8 mouse cellular contexts compared by ENCODE assay signal in the genomic region with DNA sequence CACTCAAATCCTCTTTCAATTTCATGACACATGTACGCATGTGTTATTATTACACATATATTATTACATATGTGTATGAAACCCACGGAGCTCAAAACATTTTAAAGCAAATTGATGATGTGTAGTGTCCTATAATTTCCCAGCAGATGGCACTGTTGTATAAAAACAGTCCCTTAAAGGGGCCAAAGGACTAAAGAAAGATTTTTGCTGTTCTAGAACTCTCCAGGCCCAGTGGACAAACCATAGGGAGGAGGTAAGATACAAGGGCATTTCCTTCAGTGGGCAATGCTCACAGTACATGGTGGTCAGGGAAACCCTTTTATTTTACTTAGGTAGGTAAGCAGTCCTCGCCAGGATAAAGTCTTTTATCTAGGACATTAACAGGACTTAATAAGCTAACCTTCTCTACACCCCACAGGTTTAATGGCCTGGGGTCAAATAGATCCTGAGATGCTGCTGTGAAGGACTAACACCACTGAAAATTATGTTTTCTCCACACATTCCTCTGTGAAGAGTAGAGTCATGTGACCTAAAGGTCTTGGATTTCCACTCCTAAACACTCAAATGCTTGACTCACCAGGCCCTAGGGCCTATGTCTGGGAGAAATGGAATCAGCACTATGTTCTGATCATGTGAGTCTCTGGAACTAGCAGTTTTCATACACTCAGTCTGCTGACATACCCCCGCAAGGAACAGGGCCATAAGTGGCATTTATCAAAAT. TPM values are rescaled to one million over a fixed set of nuclear protein-coding genes. Genes with fewer than 3 reads are reported as not detected.
DNase-seq lines count a peak whose midpoint lies in the region; ATAC-seq and TF ChIP-seq lines count a peak whose summit lies in the region.

No protein-coding gene starts in this region.

- TF ChIP-seq CTCF in intestine, postnatal 0 days (IDR thresholded peaks at IDR 0.05; ENCODE audit: low read depth) = peak; percentile 79

- no peaks in the 10 kb centered on the region for H3K4me1 ChIP-seq in neural tube, embryonic 13.5 days (replicated peaks)
- H3K4me1 ChIP-seq in neural tube, embryonic 15.5 days = no peaks in the 10 kb centered on the region
- H3K4me1 ChIP-seq in intestine, postnatal 0 days (replicated peaks; ENCODE audit: control insufficient read depth, insufficient read depth, low read length) = no peaks in the 10 kb centered on the region

- H3K4me2 ChIP-seq in neural tube, embryonic 13.5 days = no peak overlapping the region
- H3K4me2 ChIP-seq in neural tube, embryonic 15.5 days = no peak overlapping the region
- H3K4me2 ChIP-seq in intestine, postnatal 0 days (replicated peaks; ENCODE audit: low read depth) = no peak overlapping the region

- WGBS in neural tube, embryonic 13.5 days = 51% methylated on average over 4 of the region's 4 CpGs
- WGBS in neural tube, embryonic 15.5 days = 52% methylated on average over 4 of the region's 4 CpGs
- WGBS in intestine, postnatal 0 days = 55% methylated on average over 4 of the region's 4 CpGs

- peak; percentile 13 for DNase-seq in cerebellum, adult 9-10 months
- no peak for DNase-seq in cerebellum, adult 11 months
- DNase-seq in retina, postnatal 1 day = peak; percentile 76
- DNase-seq in right cerebral cortex, postnatal 36 days (ENCODE audit: low spot score in 2 of 2) = no peak
- DNase-seq in adrenal gland, adult 2 months = no peak

- no peaks in the 10 kb centered on the region for H3K9me3 ChIP-seq in neural tube, embryonic 13.5 days
- H3K9me3 ChIP-seq in neural tube, embryonic 15.5 days (replicated peaks) = no peaks in the 10 kb centered on the region
- no peaks in the 10 kb centered on the region for H3K9me3 ChIP-seq in intestine, postnatal 0 days (ENCODE audit: control insufficient read depth)

- ATAC-seq in neural tube, embryonic 13.5 days (ENCODE audit: low read depth) = peak; percentile 40; the same call in 1 of the 2 replicates
- no peak; the same call in 1 of the 2 replicates for ATAC-seq in neural tube, embryonic 15.5 days (ENCODE audit: low FRiP score)
- ATAC-seq in intestine, postnatal 0 days = no peak

- no peaks in the 10 kb centered on the region for H3K36me3 ChIP-seq in neural tube, embryonic 13.5 days
- no peaks in the 10 kb centered on the region for H3K36me3 ChIP-seq in neural tube, embryonic 15.5 days
- H3K36me3 ChIP-seq in intestine, postnatal 0 days (ENCODE audit: control insufficient read depth, insufficient read depth) = no peaks in the 10 kb centered on the region

- no peak overlapping the region for H3K4me3 ChIP-seq in neural tube, embryonic 13.5 days
- H3K4me3 ChIP-seq in neural tube, embryonic 15.5 days (replicated peaks) = no peak overlapping the region
- H3K4me3 ChIP-seq in intestine, postnatal 0 days (ENCODE audit: low read depth, low read length) = no peak overlapping the region

- H3K27ac ChIP-seq in neural tube, embryonic 13.5 days (replicated peaks) = no peak overlapping the region
- H3K27ac ChIP-seq in neural tube, embryonic 15.5 days (replicated peaks) = no peak overlapping the region
- no peak overlapping the region for H3K27ac ChIP-seq in intestine, postnatal 0 days (ENCODE audit: low read depth, low read length)

- peaks cover 70% of the 10 kb centered on the region for H3K27me3 ChIP-seq in neural tube, embryonic 13.5 days
- H3K27me3 ChIP-seq in neural tube, embryonic 15.5 days (replicated peaks) = peaks cover 57% of the 10 kb centered on the region
- H3K27me3 ChIP-seq in intestine, postnatal 0 days (replicated peaks; ENCODE audit: control insufficient read depth, insufficient read depth, low read length) = no peaks in the 10 kb centered on the region

- no peak overlapping the region for H3K9ac ChIP-seq in neural tube, embryonic 13.5 days
- no peak overlapping the region for H3K9ac ChIP-seq in neural tube, embryonic 15.5 days (replicated peaks)
- H3K9ac ChIP-seq in intestine, postnatal 0 days (ENCODE audit: low read depth, low read length) = no peak overlapping the region

RNA-seq across cellular contexts. Expression of gene Cdca7l, which starts 16.2 kb away (rescaled TPM):
- polyA plus RNA-seq in neural tube, embryonic 13.5 days (2015; fragmentation: Nextera tagmentation; extraction: Ambion mirVana) = 3.3 and 5.4 TPM in 2 replicates
- 4.3 and 12.7 TPM in 2 replicates for polyA plus RNA-seq in neural tube, embryonic 15.5 days (2015; fragmentation: Nextera tagmentation; extraction: Ambion mirVana)
- 8.1 and 8.2 TPM in 2 replicates for polyA plus RNA-seq in intestine, postnatal 0 days (2015; fragmentation: Nextera tagmentation; extraction: Ambion mirVana)
- 1 to 10 TPM; 2.1 to 2.3 TPM for total RNA-seq in adrenal gland, adult 2 months (2021)
- 1.3 and 2.0 TPM in 2 replicates for polyA plus RNA-seq in adrenal gland, adult 2 months (2012; rRNA removed)

Comparison
In these comparisons a context has a peak if more than half of its experiments do, and no peak if none do; other contexts are left out.
1. DNase-seq: peak in cerebellum, adult 9-10 months (single experiment) and retina, postnatal 1 day (single experiment); none in cerebellum, adult 11 months (single experiment), right cerebral cortex, postnatal 36 days (0 of 2) and adrenal gland, adult 2 months (single experiment).